Mouse (Mus musculus) lung, adult 2 months (tissue): Measurements from ENCODE around the gene Zc3h7b. TPM values are rescaled to one million over a fixed set of nuclear protein-coding genes. Genes with fewer than 3 reads are reported as not detected.

ENCODE experiments used
- DNase-seq: peaks from one replicate; pipeline ENCODE4 v3.0.0; 2022
- H3K4me1 ChIP-seq: fragments of 200-500 bp; 2 replicates; pipeline ENCODE4 v1.6.1; 2011; ENCODE audit warnings: low read length; ENCODE audit not compliant: control insufficient read depth, insufficient read depth
- H3K4me3 ChIP-seq: fragments of 200-500 bp; replicated peaks from 2 replicates; pipeline ENCODE3; 2011; ENCODE audit warnings: low read depth, mild to moderate bottlenecking, control low read depth, low read length; ENCODE audit errors: extremely low read depth
- CTCF ChIP-seq: fragments of 200-500 bp; IDR thresholded peaks from 2 replicates; pipeline ENCODE4 v1.5.1; 2011; ENCODE audit warnings: mild to moderate bottlenecking, low read length, control low read depth; ENCODE audit not compliant: insufficient read depth
- POLR2A ChIP-seq: fragments of 200-500 bp; IDR thresholded peaks from 2 replicates; pipeline ENCODE4 v1.6.1; 2011; ENCODE audit warnings: low read depth, mild to moderate bottlenecking, control low read depth, low read length, borderline replicate concordance; ENCODE audit errors: extremely low read depth
- WGBS: fragments of 180-500 bp; shearing (Covaris S2); methylation state at CpG from one replicate; pipeline ENCODE4 v1.1.7; 2018; 5-methylcytosine and 5-hydroxymethylcytosine counted together
- polyA plus RNA-seq: library from polyadenylated mRNA; depleted of rRNA; stranded (reverse); fragments of >200 nt; gene quantifications from 2 replicates; pipeline ENCODE4 v1.2.3, GENCODE M21; 2012

The Zc3h7b gene
- polyA plus RNA-seq, 1 experiment: 52.4 TPM

- TF ChIP-seq POLR2A: no peak
- no peak for TF ChIP-seq CTCF
- DNase-seq: no peak
- 90% methylated on average over 7 of the region's 7 CpGs for WGBS
These were observed 16.5 kb downstream of the Zc3h7b start for GRCm38 (mm10) chr15:81761381-81761780.

DNA sequence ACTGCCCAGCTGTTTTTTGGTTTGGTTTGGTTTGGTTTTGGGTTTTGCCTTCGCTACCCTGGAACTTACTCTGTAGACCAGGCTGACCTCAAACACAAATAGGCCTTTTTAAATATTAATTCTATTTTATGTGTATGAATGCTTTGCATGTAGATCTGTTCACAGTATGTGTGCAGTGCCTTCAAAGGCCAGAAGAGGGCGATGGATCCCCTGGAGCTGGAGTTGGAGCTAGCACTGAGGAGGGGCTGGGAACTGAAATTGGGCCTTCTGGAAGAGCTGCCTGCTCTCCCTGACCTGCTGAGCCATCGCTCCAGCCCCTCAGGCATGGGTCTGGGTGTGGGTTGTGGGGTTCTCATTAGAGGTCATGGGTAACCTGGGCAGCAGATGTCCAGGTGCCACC lies 17.1 kb downstream of the Zc3h7b start:
- H3K4me1 ChIP-seq: peaks cover 4% of the 10 kb centered on the region; the same call in 1 of the 2 replicates
- H3K4me3 ChIP-seq: no peak overlapping the region
- TF ChIP-seq POLR2A (no peak), CTCF (no peak)
- DNase-seq: no peak
- WGBS: 95% methylated on average over 3 of the region's 3 CpGs

More at GRCm38 (mm10) chr15:81761381-81761780, 16.5 kb downstream of the Zc3h7b start:
- no peak overlapping the region for H3K4me3 ChIP-seq
- H3K4me1 ChIP-seq: peaks cover 4% of the 10 kb centered on the region; the same call in 1 of the 2 replicates

DNA sequence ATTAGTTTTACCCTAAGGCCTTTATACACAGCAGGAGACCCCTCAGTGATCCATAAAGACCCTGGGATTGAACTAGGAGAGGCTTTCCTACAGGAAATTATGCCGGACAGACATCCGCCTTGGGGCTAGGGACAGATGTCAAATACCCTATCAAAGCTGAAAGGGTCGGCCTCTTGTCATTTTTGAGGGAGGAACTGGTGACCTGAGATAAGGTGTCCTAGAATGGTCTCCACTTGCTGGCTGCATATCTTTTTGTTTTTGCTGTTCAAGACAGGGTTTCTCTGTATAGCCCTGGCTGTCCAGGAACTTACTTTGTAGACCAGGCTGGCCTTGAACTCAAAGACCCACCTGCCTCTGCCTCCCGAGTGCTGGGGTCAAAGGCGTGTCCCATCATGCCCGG lies 19.7 kb downstream of the Zc3h7b start:
- WGBS: 89% methylated on average over 6 of the region's 6 CpGs
- DNase-seq: no peak
- TF ChIP-seq CTCF: no peak
- TF ChIP-seq POLR2A: no peak
- no peaks in the 10 kb centered on the region for H3K4me1 ChIP-seq
- H3K4me3 ChIP-seq: no peak overlapping the region

- WGBS: 37% methylated on average over 9 of the region's 9 CpGs
- Histone ChIP-seq H3K4me3 (no peak overlapping the region), H3K4me1 (no peaks in the 10 kb centered on the region)
- DNase-seq: no peak
- TF ChIP-seq POLR2A: no peak
- TF ChIP-seq CTCF: no peak
These were observed 20.8 kb downstream of the Zc3h7b start for GRCm38 (mm10) chr15:81765651-81766050.

DNA sequence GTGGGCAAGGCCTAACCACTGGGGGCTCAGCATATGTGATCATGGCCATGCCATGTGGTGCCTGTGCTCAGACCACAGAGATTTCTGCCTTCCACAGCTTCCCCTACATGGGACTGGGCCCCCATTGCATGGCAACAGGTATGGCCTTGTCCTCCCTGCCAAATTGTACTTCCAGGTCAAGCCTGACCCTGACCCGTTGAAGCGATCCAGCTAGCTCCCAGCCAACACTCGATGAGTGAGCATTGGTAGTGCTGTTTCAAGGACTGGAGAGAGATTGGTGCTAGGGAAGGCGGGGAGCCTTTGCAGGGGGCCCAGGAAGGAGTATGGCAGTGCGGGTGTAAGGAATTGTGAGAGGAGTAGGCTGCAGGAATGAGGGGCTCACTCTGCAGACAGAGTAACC lies 21.6 kb downstream of the Zc3h7b start:
- 86% methylated on average over 5 of the region's 5 CpGs for WGBS
- DNase-seq: no peak
- Histone ChIP-seq H3K4me3 (no peak overlapping the region), H3K4me1 (no peaks in the 10 kb centered on the region)
- TF ChIP-seq CTCF: no peak
- TF ChIP-seq POLR2A: no peak

- TF ChIP-seq CTCF: no peak
- TF ChIP-seq POLR2A: no peak
- H3K4me1 ChIP-seq: no peaks in the 10 kb centered on the region
- no peak for DNase-seq
- 66% methylated on average over 13 of the region's 13 CpGs for WGBS
- H3K4me3 ChIP-seq: no peak overlapping the region
These were observed 24.2 kb downstream of the Zc3h7b start for GRCm38 (mm10) chr15:81769037-81769436.

DNA sequence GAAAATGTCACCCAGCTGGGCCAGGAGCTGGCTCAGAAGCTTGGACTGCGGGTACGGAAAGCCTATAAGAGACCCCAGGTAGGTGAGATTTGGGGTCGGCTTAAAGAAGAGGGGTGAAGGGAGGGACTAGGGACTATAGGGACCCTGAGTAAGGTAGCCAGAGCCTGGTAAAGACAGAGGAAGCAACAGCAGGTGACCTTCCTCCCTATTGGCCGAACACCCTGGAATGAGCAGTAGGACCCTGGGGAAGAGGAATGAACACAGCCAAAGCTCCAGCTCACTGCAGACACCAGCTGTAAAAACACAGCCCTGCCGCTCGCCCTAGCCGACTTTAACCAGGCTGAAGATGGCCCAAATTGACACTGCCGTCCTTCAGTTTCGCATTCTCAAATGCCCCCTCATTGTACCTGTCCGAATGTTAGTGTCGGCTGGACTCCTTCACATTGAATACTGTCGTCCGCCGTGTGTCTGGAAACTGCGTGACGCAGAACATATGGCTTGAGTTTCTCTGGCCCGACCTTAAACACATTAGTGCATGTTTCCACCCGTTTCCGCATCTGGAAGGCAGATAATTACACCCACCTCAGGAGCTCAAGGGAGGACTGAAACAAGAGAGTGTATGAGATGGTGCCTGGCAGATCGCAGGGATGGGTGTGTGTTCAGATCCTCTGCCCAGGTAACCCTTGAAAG lies 27.7 kb downstream of the Zc3h7b start:
- Histone ChIP-seq H3K4me1 (no peaks in the 10 kb centered on the region), H3K4me3 (no peak overlapping the region)
- DNase-seq: no peak
- WGBS: 86% methylated on average over 20 of the region's 20 CpGs
- TF ChIP-seq POLR2A (no peak), CTCF (no peak)

DNA sequence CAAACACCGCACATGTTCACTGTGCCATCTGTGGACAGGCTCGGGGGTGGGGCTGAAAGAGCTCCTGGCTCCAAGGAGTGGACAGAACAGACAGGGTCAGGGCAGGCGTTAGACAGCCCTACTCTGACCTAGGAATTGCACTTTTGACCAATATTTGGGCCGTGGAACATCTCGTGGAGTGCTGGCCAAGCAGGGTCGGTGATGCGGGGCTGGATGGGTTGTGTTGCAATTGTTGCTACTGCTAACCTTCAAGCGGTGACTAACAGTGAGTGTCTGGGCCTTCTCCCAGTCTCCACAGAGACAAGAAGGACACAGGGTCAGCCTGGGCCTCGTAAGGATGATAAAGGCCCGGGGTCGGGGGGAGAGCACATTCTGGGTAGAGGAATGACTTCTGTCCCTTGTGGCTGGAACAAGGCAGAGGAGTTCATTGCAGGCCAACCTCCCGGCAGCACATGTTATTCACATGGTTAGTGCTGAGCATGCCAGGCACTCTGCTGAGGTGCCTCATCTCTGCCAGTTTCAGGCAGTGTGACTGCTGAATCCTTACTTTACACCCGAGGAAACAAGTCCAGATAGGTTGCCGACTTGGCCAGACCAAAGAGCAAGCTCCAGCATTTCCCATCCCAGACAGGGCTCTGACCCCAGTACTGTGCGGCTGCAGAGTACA lies 29.8 kb downstream of the Zc3h7b start:
- WGBS: 87% methylated on average over 15 of the region's 15 CpGs
- no peak overlapping the region for H3K4me3 ChIP-seq
- H3K4me1 ChIP-seq: no peaks in the 10 kb centered on the region
- TF ChIP-seq CTCF (no peak), POLR2A (no peak)
- DNase-seq: no peak

DNA sequence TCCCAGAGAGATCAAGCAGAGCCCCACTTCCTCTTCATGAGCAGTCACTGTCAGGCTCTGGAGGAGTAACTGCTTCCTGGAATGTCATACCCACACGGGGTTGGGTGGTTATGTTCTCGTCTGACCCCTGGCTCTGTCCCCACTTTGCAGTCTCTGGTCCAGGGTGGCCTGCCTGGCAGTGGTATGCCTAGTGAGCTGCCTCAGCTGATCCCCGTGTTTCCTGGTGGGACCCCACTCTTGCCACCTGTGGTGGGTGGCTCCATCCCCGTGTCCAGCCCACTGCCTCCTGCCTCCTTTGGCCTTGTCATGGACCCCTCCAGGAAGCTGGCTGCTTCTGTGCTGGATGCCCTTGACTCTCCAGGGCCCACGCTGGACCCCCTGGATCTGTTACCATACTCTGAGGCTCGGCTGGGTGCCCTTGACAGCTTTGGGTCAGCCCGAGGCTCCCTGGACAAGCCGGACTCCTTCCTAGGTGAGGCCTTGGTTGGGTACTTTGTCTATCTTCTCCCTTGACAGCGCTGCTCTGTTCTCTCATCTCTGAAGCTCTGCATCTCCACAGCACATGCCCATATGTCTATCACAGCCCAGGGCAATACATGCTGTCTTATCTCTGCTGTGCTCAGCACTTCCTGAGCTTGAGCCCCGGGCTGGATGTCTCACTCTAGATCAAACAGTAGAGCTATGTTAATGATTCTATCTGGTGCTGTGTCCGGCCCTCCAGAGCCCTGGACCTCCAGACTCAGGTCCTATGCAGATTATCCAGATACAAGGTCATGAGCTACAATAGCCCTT lies 32.0 kb downstream of the Zc3h7b start:
- no peak for DNase-seq
- no peak for TF ChIP-seq CTCF
- 82% methylated on average over 11 of the region's 11 CpGs for WGBS
- H3K4me1 ChIP-seq: no peaks in the 10 kb centered on the region
- no peak overlapping the region for H3K4me3 ChIP-seq
